Mouse (Mus musculus): Measurements from ENCODE around the gene Ccdc121. TPM values are rescaled to one million over a fixed set of nuclear protein-coding genes. Genes with fewer than 3 reads are reported as not detected.

Ccdc121 gene
- total RNA-seq, 1 experiment: not detected

DNA sequence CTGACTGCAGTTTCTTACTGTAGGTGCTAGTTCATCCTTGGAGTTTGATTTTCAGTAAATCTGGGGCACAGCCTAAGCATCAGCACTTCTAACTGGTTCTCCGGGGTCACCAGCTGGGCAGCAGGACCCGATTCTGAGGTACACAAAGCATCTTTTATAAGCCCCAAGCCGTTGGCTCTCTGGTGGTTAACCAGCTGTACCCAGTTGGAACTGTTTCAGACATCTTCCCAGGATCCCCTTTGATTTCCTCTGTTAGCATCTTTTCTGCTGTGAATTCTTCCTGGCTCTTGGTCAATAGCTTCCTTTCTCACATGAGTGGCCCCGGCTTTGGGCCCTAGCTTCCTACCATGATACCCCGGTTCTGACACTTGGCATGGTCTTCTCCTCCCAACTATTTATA, 26.6 kb downstream of the Ccdc121 start:
- TF ChIP-seq ZC3H11A (IDR thresholded peaks at IDR 0.05; ENCODE audit: borderline replicate concordance, low read depth, low read length) (no peak), CHD2 (IDR thresholded peaks at IDR 0.05; ENCODE audit: low read depth, low read length) (no peak), HCFC1 (IDR thresholded peaks at IDR 0.05; ENCODE audit: borderline replicate concordance, insufficient read depth, low read length) (no peak), ZNF384 (IDR thresholded peaks at IDR 0.05; ENCODE audit: low read depth, low read length) (no peak), MAFK (IDR thresholded peaks at IDR 0.05; ENCODE audit: insufficient read depth, low read depth, low read length) (no peak)
- in situ Hi-C loops (cut with MboI; ENCODE audit: low sequenced_read_pairs in 2 of 2, unreplicated experiment in 2 of 2): no loop called here
- no peak overlapping the region for H3K27ac ChIP-seq (ENCODE audit: insufficient read depth, low read depth, low read length, poor library complexity, severe bottlenecking)
- DNase-seq (ENCODE audit: low read depth, low spot score): no peak
- no peaks in the 10 kb centered on the region for H3K9me3 ChIP-seq (ENCODE audit: control insufficient read depth, insufficient read depth, low read depth, low read length)
- no peak overlapping the region for H3K4me3 ChIP-seq (ENCODE audit: insufficient read depth in 1 of 2, low read depth in 1 of 2, low read length in 2 of 2, poor library complexity in 1 of 2, severe bottlenecking in 1 of 2)
- H3K4me1 ChIP-seq (ENCODE audit: control insufficient read depth in 2 of 2, insufficient read depth in 2 of 2, low read length in 2 of 2, poor library complexity in 1 of 2): no peaks in the 10 kb centered on the region
- H3K36me3 ChIP-seq (ENCODE audit: control insufficient read depth, insufficient read depth, low read length, poor library complexity, severe bottlenecking): no peaks in the 10 kb centered on the region
- no peak overlapping the region for H3K9ac ChIP-seq (ENCODE audit: insufficient read depth, low read depth, low read length, poor library complexity, severe bottlenecking)

DNA sequence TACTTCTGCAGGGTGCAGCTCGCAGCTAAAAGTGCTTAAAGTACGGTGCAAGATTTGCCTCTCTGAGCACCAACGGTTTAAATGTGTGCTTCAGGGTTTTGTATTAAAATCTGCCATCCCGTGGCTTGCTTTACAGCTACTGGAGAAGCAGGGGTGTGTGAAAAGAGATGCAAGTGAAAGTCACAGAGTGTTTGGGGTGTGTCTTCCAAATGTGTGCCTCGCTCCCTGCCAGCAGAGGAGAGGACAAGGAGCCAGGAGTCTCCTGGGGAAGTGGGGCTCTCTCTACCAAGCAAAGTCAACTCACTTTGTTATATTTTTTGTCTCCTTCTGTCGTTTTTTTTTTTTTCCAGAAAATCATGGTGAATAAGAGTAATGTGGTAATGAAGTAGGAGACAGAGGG, 34.7 kb downstream of the Ccdc121 start:
- H3K4me3 ChIP-seq (ENCODE audit: insufficient read depth in 1 of 2, low read depth in 1 of 2, low read length in 2 of 2, poor library complexity in 1 of 2, severe bottlenecking in 1 of 2): no peak overlapping the region
- no peaks in the 10 kb centered on the region for H3K4me1 ChIP-seq (ENCODE audit: control insufficient read depth in 2 of 2, insufficient read depth in 2 of 2, low read length in 2 of 2, poor library complexity in 1 of 2)
- H3K27ac ChIP-seq (ENCODE audit: insufficient read depth, low read depth, low read length, poor library complexity, severe bottlenecking): no peak overlapping the region
- no peak for DNase-seq (ENCODE audit: low read depth, low spot score)
- H3K36me3 ChIP-seq (ENCODE audit: control insufficient read depth, insufficient read depth, low read length, poor library complexity, severe bottlenecking): no peaks in the 10 kb centered on the region
- no peaks in the 10 kb centered on the region for H3K9me3 ChIP-seq (ENCODE audit: control insufficient read depth, insufficient read depth, low read depth, low read length)
- in situ Hi-C loops (cut with MboI; ENCODE audit: low sequenced_read_pairs in 2 of 2, unreplicated experiment in 2 of 2): no loop called here
- TF ChIP-seq CHD2 (IDR thresholded peaks at IDR 0.05; ENCODE audit: low read depth, low read length) (no peak), ZC3H11A (IDR thresholded peaks at IDR 0.05; ENCODE audit: borderline replicate concordance, low read depth, low read length) (no peak), ZNF384 (IDR thresholded peaks at IDR 0.05; ENCODE audit: low read depth, low read length) (no peak), MAFK (IDR thresholded peaks at IDR 0.05; ENCODE audit: insufficient read depth, low read depth, low read length) (no peak), HCFC1 (IDR thresholded peaks at IDR 0.05; ENCODE audit: borderline replicate concordance, insufficient read depth, low read length) (no peak)
- H3K9ac ChIP-seq (ENCODE audit: insufficient read depth, low read depth, low read length, poor library complexity, severe bottlenecking): no peak overlapping the region

GRCm38 (mm10) chr1:181476141-181476540, 35.1 kb downstream of the Ccdc121 start:
- Histone ChIP-seq H3K4me3 (ENCODE audit: insufficient read depth in 1 of 2, low read depth in 1 of 2, low read length in 2 of 2, poor library complexity in 1 of 2, severe bottlenecking in 1 of 2) (no peak overlapping the region), H3K36me3 (ENCODE audit: control insufficient read depth, insufficient read depth, low read length, poor library complexity, severe bottlenecking) (no peaks in the 10 kb centered on the region), H3K4me1 (ENCODE audit: control insufficient read depth in 2 of 2, insufficient read depth in 2 of 2, low read length in 2 of 2, poor library complexity in 1 of 2) (no peaks in the 10 kb centered on the region), H3K9me3 (ENCODE audit: control insufficient read depth, insufficient read depth, low read depth, low read length) (no peaks in the 10 kb centered on the region), H3K27ac (ENCODE audit: insufficient read depth, low read depth, low read length, poor library complexity, severe bottlenecking) (no peak overlapping the region), H3K9ac (ENCODE audit: insufficient read depth, low read depth, low read length, poor library complexity, severe bottlenecking) (no peak overlapping the region)
- no peak for DNase-seq (ENCODE audit: low read depth, low spot score)
- in situ Hi-C loops (cut with MboI; ENCODE audit: low sequenced_read_pairs in 2 of 2, unreplicated experiment in 2 of 2): no loop called here
- no peak for TF ChIP-seq MAFK (IDR thresholded peaks at IDR 0.05; ENCODE audit: insufficient read depth, low read depth, low read length)
- TF ChIP-seq ZNF384 (IDR thresholded peaks at IDR 0.05; ENCODE audit: low read depth, low read length): no peak
- TF ChIP-seq HCFC1 (IDR thresholded peaks at IDR 0.05; ENCODE audit: borderline replicate concordance, insufficient read depth, low read length): no peak
- TF ChIP-seq ZC3H11A (IDR thresholded peaks at IDR 0.05; ENCODE audit: borderline replicate concordance, low read depth, low read length): no peak
- TF ChIP-seq CHD2 (IDR thresholded peaks at IDR 0.05; ENCODE audit: low read depth, low read length): no peak

GRCm38 (mm10) chr1:181469415-181469814, 41.8 kb downstream of the Ccdc121 start:
- no peak for DNase-seq (ENCODE audit: low read depth, low spot score)
- Histone ChIP-seq H3K9me3 (ENCODE audit: control insufficient read depth, insufficient read depth, low read depth, low read length) (no peaks in the 10 kb centered on the region), H3K9ac (ENCODE audit: insufficient read depth, low read depth, low read length, poor library complexity, severe bottlenecking) (no peak overlapping the region), H3K4me3 (ENCODE audit: insufficient read depth in 1 of 2, low read depth in 1 of 2, low read length in 2 of 2, poor library complexity in 1 of 2, severe bottlenecking in 1 of 2) (no peak overlapping the region), H3K36me3 (ENCODE audit: control insufficient read depth, insufficient read depth, low read length, poor library complexity, severe bottlenecking) (no peaks in the 10 kb centered on the region), H3K4me1 (ENCODE audit: control insufficient read depth in 2 of 2, insufficient read depth in 2 of 2, low read length in 2 of 2, poor library complexity in 1 of 2) (no peaks in the 10 kb centered on the region), H3K27ac (ENCODE audit: insufficient read depth, low read depth, low read length, poor library complexity, severe bottlenecking) (no peak overlapping the region)
- TF ChIP-seq ZNF384 (IDR thresholded peaks at IDR 0.05; ENCODE audit: low read depth, low read length) (no peak), MAFK (IDR thresholded peaks at IDR 0.05; ENCODE audit: insufficient read depth, low read depth, low read length) (no peak), CHD2 (IDR thresholded peaks at IDR 0.05; ENCODE audit: low read depth, low read length) (no peak), HCFC1 (IDR thresholded peaks at IDR 0.05; ENCODE audit: borderline replicate concordance, insufficient read depth, low read length) (no peak), ZC3H11A (IDR thresholded peaks at IDR 0.05; ENCODE audit: borderline replicate concordance, low read depth, low read length) (no peak)
- in situ Hi-C loops (cut with MboI; ENCODE audit: low sequenced_read_pairs in 2 of 2, unreplicated experiment in 2 of 2): no loop called here

GRCm38 (mm10) chr1:181467321-181467670, 44.0 kb downstream of the Ccdc121 start:
- H3K27ac ChIP-seq (ENCODE audit: insufficient read depth, low read depth, low read length, poor library complexity, severe bottlenecking): no peak overlapping the region
- in situ Hi-C loops (cut with MboI; ENCODE audit: low sequenced_read_pairs in 2 of 2, unreplicated experiment in 2 of 2): no loop called here
- no peak overlapping the region for H3K9ac ChIP-seq (ENCODE audit: insufficient read depth, low read depth, low read length, poor library complexity, severe bottlenecking)
- H3K4me3 ChIP-seq (ENCODE audit: insufficient read depth in 1 of 2, low read depth in 1 of 2, low read length in 2 of 2, poor library complexity in 1 of 2, severe bottlenecking in 1 of 2): no peak overlapping the region
- DNase-seq (ENCODE audit: low read depth, low spot score): no peak
- TF ChIP-seq CHD2 (IDR thresholded peaks at IDR 0.05; ENCODE audit: low read depth, low read length) (no peak), ZC3H11A (IDR thresholded peaks at IDR 0.05; ENCODE audit: borderline replicate concordance, low read depth, low read length) (no peak), MAFK (IDR thresholded peaks at IDR 0.05; ENCODE audit: insufficient read depth, low read depth, low read length) (no peak), ZNF384 (IDR thresholded peaks at IDR 0.05; ENCODE audit: low read depth, low read length) (no peak), HCFC1 (IDR thresholded peaks at IDR 0.05; ENCODE audit: borderline replicate concordance, insufficient read depth, low read length) (no peak)
- H3K4me1 ChIP-seq (ENCODE audit: control insufficient read depth in 2 of 2, insufficient read depth in 2 of 2, low read length in 2 of 2, poor library complexity in 1 of 2): no peaks in the 10 kb centered on the region
- no peaks in the 10 kb centered on the region for H3K36me3 ChIP-seq (ENCODE audit: control insufficient read depth, insufficient read depth, low read length, poor library complexity, severe bottlenecking)
- no peaks in the 10 kb centered on the region for H3K9me3 ChIP-seq (ENCODE audit: control insufficient read depth, insufficient read depth, low read depth, low read length)
